Mouse (Mus musculus): ENCODE data around the gene Pfkm. TPM values are rescaled to one million over a fixed set of nuclear protein-coding genes. Genes with fewer than 3 reads are reported as not detected.
A peak's percentile ranks its signal among the peaks of the same experiment; 100 is the strongest.

Gene Pfkm
- total and polyA plus RNA-seq, 2 experiments from 2014 or later, result 89.9 to 102 TPM

DNA sequence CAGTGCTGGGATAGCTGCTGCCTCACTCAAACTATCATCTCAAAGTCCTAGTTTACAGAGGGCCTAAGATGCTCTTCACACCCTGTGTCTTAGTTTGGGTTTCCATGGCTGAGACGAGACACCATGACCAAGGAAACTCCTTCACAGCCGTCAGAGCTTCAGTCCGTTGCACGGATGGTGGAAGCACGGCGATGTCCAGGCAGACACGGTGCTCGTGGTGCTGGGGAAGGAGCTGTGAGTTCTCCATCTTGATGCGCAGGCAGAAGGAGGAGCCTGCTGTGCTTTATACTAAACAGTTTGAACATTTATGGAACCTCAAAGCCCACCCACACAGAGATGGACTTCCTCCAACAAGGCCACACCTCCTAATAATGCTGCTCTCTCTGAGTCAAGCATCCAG is 44.5 kb downstream of the Pfkm start:
- H3K9me3 ChIP-seq (ENCODE audit: low read length), result no peaks in the 10 kb centered on the region
- H3K4me2 ChIP-seq (ENCODE audit: low read depth, low read length, poor library complexity, severe bottlenecking), result no peak overlapping the region
- no peak for DNase-seq (ENCODE audit: low spot score)
- no peak overlapping the region for H3K27ac ChIP-seq (ENCODE audit: low read depth, low read length)
- no peaks in the 10 kb centered on the region for H3K4me1 ChIP-seq (ENCODE audit: insufficient read depth, low read length)
- H3K4me3 ChIP-seq (ENCODE audit: low read depth, low read length), result no peak overlapping the region
- WGBS, result 93% methylated on average over 9 of the region's 9 CpGs
- no peak for ATAC-seq (ENCODE audit: low FRiP score)
- no peak for TF ChIP-seq CTCF (IDR thresholded peaks at IDR 0.05)
- peaks cover 38% of the 10 kb centered on the region for H3K36me3 ChIP-seq (ENCODE audit: insufficient read depth, low read length)
- H3K9ac ChIP-seq (replicated peaks; ENCODE audit: low read length, poor library complexity, severe bottlenecking), result no peak overlapping the region
- H3K27me3 ChIP-seq (ENCODE audit: insufficient read depth, low read length), result no peaks in the 10 kb centered on the region

DNA sequence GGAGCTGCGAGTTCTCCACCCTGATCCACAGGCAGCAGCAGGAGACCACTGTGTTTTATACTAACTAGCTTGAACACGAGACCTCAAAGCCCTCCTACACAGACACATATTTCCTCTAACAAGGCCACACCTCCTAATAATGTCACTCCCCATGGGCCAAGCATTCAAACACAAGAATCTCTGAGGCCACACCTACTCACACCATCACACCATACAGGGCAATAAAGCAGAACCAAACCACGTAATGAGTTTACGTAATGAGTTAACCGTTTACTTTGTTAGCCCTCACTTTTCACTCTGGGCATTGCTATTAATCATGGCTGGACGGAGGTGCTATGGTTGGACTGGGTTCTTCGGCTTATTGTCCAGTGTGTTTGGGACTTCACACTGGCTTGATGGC is 47.4 kb downstream of the Pfkm start:
- Histone ChIP-seq H3K27ac (ENCODE audit: low read depth, low read length) (no peak overlapping the region), H3K9ac (replicated peaks; ENCODE audit: low read length, poor library complexity, severe bottlenecking) (no peak overlapping the region), H3K36me3 (ENCODE audit: insufficient read depth, low read length) (peaks cover 35% of the 10 kb centered on the region), H3K27me3 (ENCODE audit: insufficient read depth, low read length) (no peaks in the 10 kb centered on the region), H3K4me1 (ENCODE audit: insufficient read depth, low read length) (peaks cover 6% of the 10 kb centered on the region; the same call in 1 of the 2 replicates), H3K4me3 (ENCODE audit: low read depth, low read length) (no peak overlapping the region), H3K9me3 (ENCODE audit: low read length) (no peaks in the 10 kb centered on the region), H3K4me2 (ENCODE audit: low read depth, low read length, poor library complexity, severe bottlenecking) (no peak overlapping the region)
- TF ChIP-seq CTCF (IDR thresholded peaks at IDR 0.05), result no peak
- ATAC-seq (ENCODE audit: low FRiP score) (no peak), DNase-seq (ENCODE audit: low spot score) (no peak)
- 90% methylated on average over 7 of the region's 7 CpGs for WGBS

DNA sequence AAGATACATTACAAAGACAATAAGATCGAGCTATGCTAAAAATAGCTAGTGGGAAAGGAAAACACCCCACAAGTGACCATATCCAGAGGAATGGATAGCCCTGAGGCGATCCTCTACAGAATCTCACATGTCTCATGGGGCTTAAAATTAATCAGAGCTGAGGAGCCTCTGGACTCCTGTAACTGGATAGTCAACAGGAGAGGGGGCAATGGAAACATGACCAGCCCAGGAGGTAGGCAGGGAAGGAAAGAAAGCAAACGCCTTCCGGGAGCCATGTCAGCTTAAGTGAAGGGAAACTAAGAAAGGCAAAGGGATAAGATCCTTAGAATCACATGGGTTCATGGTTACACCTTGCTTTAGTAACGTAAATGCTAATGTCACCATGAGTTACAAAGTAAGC is 48.4 kb downstream of the Pfkm start:
- H3K9me3 ChIP-seq (ENCODE audit: low read length), result no peaks in the 10 kb centered on the region
- WGBS, result 96% methylated on average over 5 of the region's 5 CpGs
- peaks cover 7% of the 10 kb centered on the region; the same call in 1 of the 2 replicates for H3K4me1 ChIP-seq (ENCODE audit: insufficient read depth, low read length)
- no peak overlapping the region for H3K27ac ChIP-seq (ENCODE audit: low read depth, low read length)
- no peak overlapping the region for H3K9ac ChIP-seq (replicated peaks; ENCODE audit: low read length, poor library complexity, severe bottlenecking)
- ATAC-seq (ENCODE audit: low FRiP score) (no peak), DNase-seq (ENCODE audit: low spot score) (no peak)
- no peak overlapping the region for H3K4me3 ChIP-seq (ENCODE audit: low read depth, low read length)
- no peak overlapping the region for H3K4me2 ChIP-seq (ENCODE audit: low read depth, low read length, poor library complexity, severe bottlenecking)
- peaks cover 26% of the 10 kb centered on the region for H3K36me3 ChIP-seq (ENCODE audit: insufficient read depth, low read length)
- no peak for TF ChIP-seq CTCF (IDR thresholded peaks at IDR 0.05)
- H3K27me3 ChIP-seq (ENCODE audit: insufficient read depth, low read length), result no peaks in the 10 kb centered on the region

DNA sequence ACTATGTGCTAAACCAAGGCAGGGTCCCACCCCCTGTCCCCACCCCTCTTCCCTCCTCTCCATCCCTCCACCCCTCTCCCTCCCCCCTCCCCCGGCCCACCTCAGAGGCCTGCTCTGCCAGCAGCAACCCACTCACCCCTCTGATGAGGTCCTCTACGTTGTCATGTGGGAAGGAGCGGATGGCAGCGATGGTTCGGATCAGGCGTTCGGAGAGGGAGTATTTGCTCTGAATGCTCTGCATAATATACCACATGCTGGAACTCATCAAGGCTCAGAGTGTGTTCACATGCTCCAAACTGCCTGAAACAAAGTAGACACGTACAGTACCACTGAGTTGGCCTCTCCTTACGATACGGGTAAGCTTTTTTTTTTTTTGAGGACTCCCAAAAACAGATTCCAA is 50.1 kb downstream of the Pfkm start:
- Histone ChIP-seq H3K4me2 (ENCODE audit: low read depth, low read length, poor library complexity, severe bottlenecking) (no peak overlapping the region), H3K4me1 (ENCODE audit: insufficient read depth, low read length) (peaks cover 7% of the 10 kb centered on the region; the same call in 1 of the 2 replicates), H3K36me3 (ENCODE audit: insufficient read depth, low read length) (peaks cover 19% of the 10 kb centered on the region), H3K9me3 (ENCODE audit: low read length) (no peaks in the 10 kb centered on the region), H3K27ac (ENCODE audit: low read depth, low read length) (no peak overlapping the region), H3K27me3 (ENCODE audit: insufficient read depth, low read length) (no peaks in the 10 kb centered on the region), H3K9ac (replicated peaks; ENCODE audit: low read length, poor library complexity, severe bottlenecking) (no peak overlapping the region), H3K4me3 (ENCODE audit: low read depth, low read length) (no peak overlapping the region)
- TF ChIP-seq CTCF (IDR thresholded peaks at IDR 0.05), result no peak
- no peak for ATAC-seq (ENCODE audit: low FRiP score)
- 86% methylated on average over 10 of the region's 10 CpGs for WGBS
- no peak for DNase-seq (ENCODE audit: low spot score)

DNA sequence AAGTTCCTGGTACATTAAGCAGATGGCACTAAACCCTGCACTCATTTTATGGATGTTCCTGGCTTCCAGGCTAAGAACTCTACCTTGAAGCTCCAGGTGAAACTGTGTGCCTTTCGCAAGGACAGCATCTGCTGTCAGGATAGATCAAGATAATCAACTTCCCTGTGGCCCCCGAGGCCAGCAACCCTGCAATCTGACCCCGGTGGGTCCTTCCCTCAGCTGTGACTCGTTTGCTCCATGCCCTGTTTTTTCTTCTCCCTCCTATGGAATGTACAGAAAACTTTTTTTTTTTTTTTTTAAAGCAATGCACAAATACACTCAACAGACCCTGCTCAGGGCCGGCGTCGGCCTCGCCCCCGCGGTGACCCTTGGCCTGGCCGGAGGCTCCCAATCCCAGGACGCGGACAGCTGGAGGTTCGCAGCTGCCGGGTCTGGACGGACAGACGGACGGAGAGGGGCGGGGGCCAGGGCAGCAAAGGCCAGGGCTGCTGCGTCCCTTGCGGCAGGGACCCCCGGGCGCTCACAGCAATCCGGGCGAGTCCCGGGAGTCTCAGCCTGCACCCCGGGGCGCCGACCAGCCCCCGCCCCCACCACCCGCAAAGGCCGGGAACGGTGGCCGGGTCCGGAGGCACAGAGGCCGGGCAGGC is 52.6 kb downstream of the Pfkm start:
- Histone ChIP-seq H3K36me3 (ENCODE audit: insufficient read depth, low read length) (peaks cover 12% of the 10 kb centered on the region), H3K9me3 (ENCODE audit: low read length) (no peaks in the 10 kb centered on the region), H3K4me1 (ENCODE audit: insufficient read depth, low read length) (peaks cover 7% of the 10 kb centered on the region; the same call in 1 of the 2 replicates), H3K27me3 (ENCODE audit: insufficient read depth, low read length) (no peaks in the 10 kb centered on the region), H3K27ac (ENCODE audit: low read depth, low read length) (peak overlapping the region; percentile 75), H3K9ac (replicated peaks; ENCODE audit: low read length, poor library complexity, severe bottlenecking) (peak overlapping the region; percentile 93), H3K4me2 (ENCODE audit: low read depth, low read length, poor library complexity, severe bottlenecking) (peak overlapping the region; percentile 89), H3K4me3 (ENCODE audit: low read depth, low read length) (peak overlapping the region; percentile 99)
- DNase-seq (ENCODE audit: low spot score), result no peak
- 1% methylated on average over 36 of the region's 36 CpGs for WGBS
- ATAC-seq (ENCODE audit: low FRiP score), result peak; percentile 57; the same call in 1 of the 2 replicates
- TF ChIP-seq CTCF (IDR thresholded peaks at IDR 0.05), result 0 out of 2 replicates have a peak, but pooled peaks have one; percentile 10

DNA sequence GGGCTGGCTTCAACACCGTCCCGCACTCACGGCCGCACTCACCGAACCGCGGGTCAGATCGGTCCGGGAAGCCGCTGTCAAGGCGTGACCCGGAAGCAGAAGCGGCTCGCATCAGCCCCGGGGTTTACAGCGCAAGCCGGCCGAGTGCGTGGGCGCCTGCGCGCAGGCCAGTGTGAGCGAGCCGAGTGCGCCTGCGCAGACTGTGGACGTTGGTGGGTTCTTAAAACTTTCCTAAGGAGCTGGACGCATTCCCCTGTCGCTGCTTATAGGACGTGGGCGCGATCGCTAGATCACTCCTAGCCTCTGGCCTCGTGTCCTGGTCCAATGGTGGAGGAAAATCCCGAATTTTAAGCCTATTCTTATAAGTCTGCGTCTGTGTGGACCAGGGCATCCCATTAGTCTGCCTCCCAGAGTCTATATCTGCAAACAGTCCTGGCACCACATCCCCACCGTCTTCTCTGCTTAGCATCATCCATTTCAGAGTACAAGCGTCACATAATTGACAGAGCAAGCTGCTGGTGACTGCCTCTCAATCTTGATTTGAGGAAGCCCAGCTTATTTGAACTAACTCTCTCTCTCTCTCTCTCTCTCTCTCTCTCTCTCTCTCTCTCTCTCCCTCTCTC is 53.3 kb downstream of the Pfkm start:
- TF ChIP-seq CTCF (IDR thresholded peaks at IDR 0.05), result no peak
- Histone ChIP-seq H3K27ac (ENCODE audit: low read depth, low read length) (peak overlapping the region; percentile 75), H3K36me3 (ENCODE audit: insufficient read depth, low read length) (peaks cover 12% of the 10 kb centered on the region), H3K4me1 (ENCODE audit: insufficient read depth, low read length) (peaks cover 7% of the 10 kb centered on the region; the same call in 1 of the 2 replicates), H3K9me3 (ENCODE audit: low read length) (no peaks in the 10 kb centered on the region), H3K4me2 (ENCODE audit: low read depth, low read length, poor library complexity, severe bottlenecking) (peak overlapping the region; percentile 89), H3K4me3 (ENCODE audit: low read depth, low read length) (peak overlapping the region; percentile 99), H3K9ac (replicated peaks; ENCODE audit: low read length, poor library complexity, severe bottlenecking) (peak overlapping the region; percentile 93), H3K27me3 (ENCODE audit: insufficient read depth, low read length) (no peaks in the 10 kb centered on the region)
- peak; percentile 96 for ATAC-seq (ENCODE audit: low FRiP score)
- DNase-seq (ENCODE audit: low spot score), result peak; percentile 96
- under 1% methylated on average over 38 of the region's 38 CpGs for WGBS

All from midbrain, postnatal 0 days (tissue).